Mouse (Mus musculus): ENCODE measurements around the gene Wfdc11. TPM values are rescaled to one million over a fixed set of nuclear protein-coding genes. Genes with fewer than 3 reads are reported as not detected.
"Not testable (repeated sequence)": the region's sequence is repeated elsewhere in the genome, so short reads cannot be mapped to it uniquely, and the experiment has no call there.

The Wfdc11 gene
- total RNA-seq (2021), result not detected
- long read RNA-seq, experiment 1, result 0 reads
- long read RNA-seq, experiment 2, result 0 reads

DNA sequence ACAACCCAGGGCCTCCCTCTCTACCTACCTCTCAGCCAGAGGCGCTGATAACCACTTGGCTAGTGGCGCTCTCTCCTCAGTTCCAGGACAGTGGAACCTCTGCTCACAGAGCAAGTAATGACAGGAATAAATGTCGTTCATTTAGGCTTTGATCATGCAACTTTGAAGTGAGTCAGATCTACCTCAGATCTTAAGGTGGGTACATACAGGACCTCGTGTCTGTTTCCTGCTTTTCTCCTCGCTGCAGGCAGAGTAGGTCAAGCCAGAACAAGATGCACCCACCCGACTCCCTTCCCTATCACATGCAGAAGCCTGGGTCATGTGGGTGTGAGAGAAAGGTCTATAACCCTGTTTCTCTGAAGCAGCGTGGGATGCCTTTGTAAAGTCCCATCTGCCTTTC is at the start of gene Wfdc11:
Gene Wfdc11, minus strand, starts transcription at position 101 of the 400 bp plus-strand sequence.
- DNase-seq (ENCODE audit: low spot score in 2 of 2), result no peak

- no peak for DNase-seq (ENCODE audit: low spot score in 2 of 2)
Measured at GRCm38 (mm10) chr2:164723276-164723675, 49.4 kb upstream of the Wfdc11 start.

DNA sequence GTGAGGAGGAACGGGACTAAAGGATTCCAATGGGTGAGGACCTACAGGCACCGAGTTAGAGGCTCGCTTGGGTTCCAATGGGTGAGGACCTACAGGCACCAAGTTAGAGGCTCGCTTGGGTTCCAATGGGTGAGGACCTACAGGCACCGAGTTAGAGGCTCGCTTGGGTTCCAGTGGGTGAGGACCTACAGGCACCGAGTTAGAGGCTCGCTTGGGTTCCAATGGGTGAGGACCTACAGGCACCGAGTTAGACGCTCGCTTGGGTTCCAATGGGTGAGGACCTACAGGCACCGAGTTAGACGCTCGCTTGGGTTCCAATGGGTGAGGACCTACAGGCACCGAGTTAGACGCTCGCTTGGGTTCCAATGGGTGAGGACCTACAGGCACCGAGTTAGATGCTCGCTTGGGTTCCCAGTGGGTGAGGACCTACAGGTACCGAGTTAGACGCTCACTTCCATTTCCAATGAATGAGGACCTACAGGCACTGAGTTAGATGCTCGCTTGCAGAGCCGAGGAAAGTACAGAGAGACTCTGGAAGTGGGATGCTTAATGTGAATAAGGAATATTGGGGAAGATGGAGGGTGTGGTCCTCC is 42.4 kb upstream of the Wfdc11 start:
- not testable (repeated sequence) for DNase-seq (ENCODE audit: low spot score in 2 of 2)

GRCm38 (mm10) chr2:164715005-164715404 is 41.1 kb upstream of the Wfdc11 start, which contains the start of gene Spint5:
Gene Spint5 (plus strand): TSS chr2:164715305.
- no peak for DNase-seq (ENCODE audit: low spot score in 2 of 2)

DNA sequence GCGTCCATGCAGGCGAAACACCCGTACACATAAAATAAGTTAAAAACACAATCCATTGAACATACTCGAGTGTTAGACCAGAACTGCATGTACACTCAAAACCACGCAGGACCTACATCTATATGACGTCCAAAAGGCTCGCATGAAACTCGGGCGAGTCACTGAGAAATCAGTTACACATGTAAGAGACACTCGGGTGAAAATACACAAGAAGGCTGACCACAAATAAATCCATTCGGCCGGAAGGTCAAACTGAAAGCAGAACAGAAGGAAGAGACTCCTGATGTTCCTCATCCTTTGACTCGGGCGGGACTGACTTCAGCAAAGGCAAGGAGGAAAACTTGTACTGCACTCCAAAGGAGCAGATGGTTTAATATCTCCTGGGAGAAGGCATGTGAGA is 32.1 kb upstream of the Wfdc11 start:
- no peak for DNase-seq (ENCODE audit: low spot score in 2 of 2)

GRCm38 (mm10) chr2:164705328-164705727 is 31.4 kb upstream of the Wfdc11 start:
- no peak for DNase-seq (ENCODE audit: low spot score in 2 of 2)

- no peak for DNase-seq (ENCODE audit: low spot score in 2 of 2)
Measured at GRCm38 (mm10) chr2:164704235-164704634, 30.3 kb upstream of the Wfdc11 start.

DNA sequence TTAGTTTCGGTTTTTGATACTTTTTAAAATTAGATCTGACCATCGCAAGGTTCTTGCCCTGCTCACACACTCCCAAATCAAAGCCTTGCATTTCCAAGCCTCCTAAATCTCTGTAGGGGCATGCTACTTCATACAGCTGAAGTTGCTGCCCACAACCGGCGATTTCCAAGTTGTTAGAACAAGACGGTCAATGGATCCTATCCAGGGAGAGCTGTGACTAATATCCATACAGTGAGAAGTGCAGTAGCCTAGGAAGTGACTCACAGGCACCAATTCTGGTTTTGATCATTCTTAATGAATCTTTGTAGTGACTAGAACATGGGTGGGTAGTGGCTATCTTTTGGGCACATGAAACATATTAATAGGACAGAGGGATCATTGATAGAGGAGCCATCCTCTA is 27.9 kb upstream of the Wfdc11 start:
- no peak for DNase-seq (ENCODE audit: low spot score in 2 of 2)

- DNase-seq (ENCODE audit: low spot score in 2 of 2), result no peak
Measured at GRCm38 (mm10) chr2:164700959-164701358, 27.1 kb upstream of the Wfdc11 start.

DNA sequence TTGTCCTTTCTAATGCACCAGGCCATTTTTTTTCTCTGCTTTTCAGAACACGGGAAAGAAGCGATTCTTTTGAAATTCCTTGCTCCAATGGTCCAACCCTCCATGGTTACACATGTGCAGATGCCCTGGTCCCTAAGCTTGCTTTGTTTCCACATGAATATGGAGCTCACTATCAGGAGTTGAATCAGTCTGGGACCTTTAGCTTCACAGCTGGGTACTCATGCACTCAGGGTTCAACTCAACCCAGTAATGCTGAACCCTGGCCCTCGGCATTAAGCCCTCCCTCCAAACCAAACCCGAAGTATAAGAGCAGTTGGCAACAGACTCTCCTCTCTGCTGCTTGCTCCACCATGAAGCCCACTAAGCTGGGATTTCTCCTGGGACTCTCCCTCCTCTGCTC is 24.3 kb upstream of the Wfdc11 start, which contains the start of gene Spint4:
Gene Spint4, plus strand, starts transcription at position 301 of the 400 bp plus-strand sequence.
- DNase-seq (ENCODE audit: low spot score in 2 of 2), result no peak

DNA sequence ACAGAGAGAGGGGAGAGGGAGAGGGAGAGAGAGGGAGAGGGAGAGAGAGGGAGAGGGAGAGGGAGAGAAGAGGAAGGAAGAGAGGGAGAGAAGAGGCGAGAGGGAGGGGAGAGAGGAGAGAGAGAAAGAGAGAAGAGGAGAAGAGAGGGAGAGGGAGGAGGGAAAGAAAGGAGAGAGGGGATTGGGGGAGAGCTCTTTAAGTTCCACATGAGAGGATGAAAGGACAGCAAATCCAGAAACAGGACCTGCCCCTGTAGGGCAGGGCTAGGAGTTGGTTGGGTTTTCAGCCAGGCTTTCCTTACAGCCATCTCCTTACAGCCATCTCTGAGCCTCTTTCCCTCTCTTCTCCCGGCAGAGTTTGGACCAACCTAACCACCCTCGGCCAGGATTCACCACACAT is 10.9 kb upstream of the Wfdc11 start, which contains the start of gene Wfdc13:
Gene Wfdc13, plus strand, starts transcription at position 301 of the 400 bp plus-strand sequence.
- no peak for DNase-seq (ENCODE audit: low spot score in 2 of 2)

DNA sequence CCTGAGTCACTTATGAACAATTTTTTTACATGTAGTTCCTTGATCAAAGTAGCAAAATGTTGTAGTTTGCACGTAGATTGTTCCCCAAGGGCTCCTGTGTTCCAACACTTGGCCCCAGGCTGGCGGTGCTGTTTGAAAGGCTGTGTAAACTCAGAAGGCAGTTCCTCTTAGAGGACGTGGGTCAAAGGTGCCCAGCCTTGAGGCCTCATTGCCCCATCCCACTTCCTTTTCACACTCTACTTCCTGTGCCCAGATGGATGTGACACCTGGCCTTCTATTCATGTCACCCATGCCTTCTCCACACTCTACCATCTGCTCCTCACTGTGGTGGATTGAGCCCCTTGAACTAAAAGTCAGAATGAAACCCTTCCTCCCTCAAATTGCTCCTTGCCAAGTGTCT is 6.0 kb upstream of the Wfdc11 start:
- no peak for DNase-seq (ENCODE audit: low spot score in 2 of 2)

- peak; percentile 32 to 71 for DNase-seq (ENCODE audit: low spot score in 2 of 2)
Measured at GRCm38 (mm10) chr2:164678848-164679625, 5.2 kb upstream of the Wfdc11 start.

GRCm38 (mm10) chr2:164676916-164677685 is 3.2 kb upstream of the Wfdc11 start:
- DNase-seq (ENCODE audit: low spot score in 2 of 2), result no peak

- DNase-seq (ENCODE audit: low spot score in 2 of 2), result no peak
Measured at GRCm38 (mm10) chr2:164676103-164676502, 2.2 kb upstream of the Wfdc11 start.

- no peak for DNase-seq (ENCODE audit: low spot score in 2 of 2)
Measured at GRCm38 (mm10) chr2:164670938-164671337, 2.9 kb downstream of the Wfdc11 start.

- DNase-seq (ENCODE audit: low spot score in 2 of 2), result no peak
Measured at GRCm38 (mm10) chr2:164670261-164670660, 3.6 kb downstream of the Wfdc11 start.

DNA sequence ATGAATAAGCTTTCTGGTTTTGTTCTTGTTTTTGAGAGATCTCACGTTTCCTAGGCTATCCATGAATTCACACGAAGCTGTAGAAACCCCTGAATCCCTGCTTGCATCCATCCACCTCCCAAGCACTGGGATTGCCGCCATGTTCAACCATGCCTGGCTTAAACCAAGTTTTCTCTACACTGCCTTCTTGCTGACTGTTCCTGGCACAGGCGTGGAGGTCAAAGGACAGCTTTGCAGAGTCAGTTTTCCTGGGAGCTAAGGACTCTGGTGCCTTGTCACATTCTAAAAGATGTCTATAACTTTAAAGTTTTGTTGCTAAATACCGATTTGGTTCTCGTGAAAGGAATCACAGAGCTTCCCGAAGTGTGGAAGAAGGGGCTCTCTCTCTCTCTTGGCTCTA is 9.0 kb downstream of the Wfdc11 start:
- no peak for DNase-seq (ENCODE audit: low spot score in 2 of 2)

- DNase-seq (ENCODE audit: low spot score in 2 of 2), result no peak
Measured at GRCm38 (mm10) chr2:164656483-164656882, 17.4 kb downstream of the Wfdc11 start, which contains the start of gene Wfdc9. Gene Wfdc9 (minus strand): TSS chr2:164656583.

GRCm38 (mm10) chr2:164655858-164656257 is 18.0 kb downstream of the Wfdc11 start, which contains the start of gene Wfdc10:
Gene Wfdc10 (plus strand): TSS chr2:164656046.
- peak; percentile 30 to 42 for DNase-seq (ENCODE audit: low spot score in 2 of 2)

DNA sequence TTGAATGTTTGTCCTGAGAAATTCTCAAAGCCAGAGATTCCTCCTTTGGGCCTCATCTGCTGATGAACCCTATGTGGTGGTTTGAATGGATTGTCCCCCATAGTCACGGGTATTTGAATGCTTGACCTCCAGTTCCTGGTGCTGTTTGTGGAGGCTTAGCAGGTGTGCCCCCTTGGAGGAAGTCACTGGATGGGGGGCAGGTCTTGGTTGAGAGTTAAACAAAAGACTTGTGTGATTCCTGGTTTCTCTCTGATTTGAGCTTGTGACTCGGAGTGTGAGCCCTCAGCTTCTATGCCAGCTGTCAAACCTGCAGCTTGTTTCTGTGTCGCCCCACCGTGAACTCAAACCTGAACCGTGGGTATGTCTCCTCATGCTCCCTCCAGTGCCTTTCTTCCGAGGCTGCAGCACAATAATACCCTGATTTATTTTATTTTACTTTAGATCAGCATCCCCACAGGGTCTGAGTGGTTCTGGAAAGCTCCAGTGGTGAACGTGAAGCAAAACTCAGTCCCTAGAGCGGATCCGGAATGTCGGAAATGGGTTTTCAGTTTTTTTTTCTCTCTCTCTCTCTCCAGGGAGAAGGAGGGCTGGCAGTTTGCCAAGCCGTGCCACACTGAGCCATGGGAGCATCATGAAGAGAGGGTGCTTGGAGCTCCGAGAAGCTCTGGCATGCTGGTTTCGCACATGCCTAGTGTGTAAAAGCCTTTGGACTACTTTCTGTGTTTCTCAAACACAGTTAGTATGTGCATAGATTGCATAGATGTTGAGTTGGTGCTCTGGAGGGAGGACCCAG is 31.8 kb downstream of the Wfdc11 start:
- no peak for DNase-seq (ENCODE audit: low spot score in 2 of 2)

All from gastrocnemius, postnatal 4 days (tissue).